Mouse (Mus musculus) thymus, adult 18-20 months (tissue): ENCODE results near the gene Cnot8.

Experiments
- DNase-seq, 2 experiments: peaks; one replicate each; pipeline ENCODE4 v3.0.0; 2022; ENCODE audit warnings: mixed read lengths in 2 of 2

The Cnot8 gene

GRCm38 (mm10) chr11:58104351-58104791 lies 418 bp downstream of the Cnot8 start:
- DNase-seq = no peak

- no peak for DNase-seq
Measured at GRCm38 (mm10) chr11:58107009-58107408, 3.1 kb downstream of the Cnot8 start.

GRCm38 (mm10) chr11:58107664-58108337 lies 3.8 kb downstream of the Cnot8 start:
- no peak for DNase-seq

- no peak for DNase-seq
Measured at GRCm38 (mm10) chr11:58116560-58116959, 12.6 kb downstream of the Cnot8 start.

- DNase-seq = no peak
Measured at GRCm38 (mm10) chr11:58117044-58117652, 13.2 kb downstream of the Cnot8 start.

GRCm38 (mm10) chr11:58120655-58121054 lies 16.7 kb downstream of the Cnot8 start:
- DNase-seq = no peak

GRCm38 (mm10) chr11:58121351-58121750 lies 17.4 kb downstream of the Cnot8 start:
- DNase-seq = no peak

- no peak for DNase-seq
Measured at GRCm38 (mm10) chr11:58123711-58124110, 19.8 kb downstream of the Cnot8 start.

GRCm38 (mm10) chr11:58125021-58125420 lies 21.1 kb downstream of the Cnot8 start:
- DNase-seq = no peak

- DNase-seq = no peak
Measured at GRCm38 (mm10) chr11:58126397-58127160, 22.6 kb downstream of the Cnot8 start.

- DNase-seq = no peak
Measured at GRCm38 (mm10) chr11:58127544-58127943, 23.6 kb downstream of the Cnot8 start.

GRCm38 (mm10) chr11:58129302-58129843 lies 25.4 kb downstream of the Cnot8 start:
- DNase-seq = no peak

- no peak for DNase-seq
Measured at GRCm38 (mm10) chr11:58132026-58132425, 28.1 kb downstream of the Cnot8 start.

- peak in 1 of 2 experiments; percentile 53 for DNase-seq
Measured at GRCm38 (mm10) chr11:58134869-58135268, 30.9 kb downstream of the Cnot8 start.

GRCm38 (mm10) chr11:58135296-58135695 lies 31.3 kb downstream of the Cnot8 start:
- no peak for DNase-seq

- no peak for DNase-seq
Measured at GRCm38 (mm10) chr11:58136677-58137076, 32.7 kb downstream of the Cnot8 start.

GRCm38 (mm10) chr11:58138821-58139220 lies 34.9 kb downstream of the Cnot8 start:
- peak; percentile 22 to 25 for DNase-seq

- DNase-seq = peak; percentile 20 to 56
Measured at GRCm38 (mm10) chr11:58139466-58139865, 35.5 kb downstream of the Cnot8 start.

- DNase-seq = no peak
Measured at GRCm38 (mm10) chr11:58143704-58144426, 39.9 kb downstream of the Cnot8 start.

- no peak for DNase-seq
Measured at GRCm38 (mm10) chr11:58146241-58146640, 42.3 kb downstream of the Cnot8 start.

- DNase-seq = no peak
Measured at GRCm38 (mm10) chr11:58155458-58155857, 51.5 kb downstream of the Cnot8 start.

GRCm38 (mm10) chr11:58156871-58157270 lies 52.9 kb downstream of the Cnot8 start:
- no peak for DNase-seq

GRCm38 (mm10) chr11:58165072-58165471 lies 61.1 kb downstream of the Cnot8 start:
- DNase-seq = no peak
